Mouse (Mus musculus) heart, adult 2 months (tissue): ENCODE measurements at regions not wholly inside any gene's neighbourhood (a gene's known extent, or its start where the extent isn't known, plus 50 kb on each side); places are given as distances from the start of the nearest gene placed in this dataset.
A peak's percentile ranks its signal among the peaks of the same experiment; 100 is the strongest.

Source experiments
- DNase-seq, 2 experiments: peaks; one replicate each; pipeline ENCODE4 v3.0.0; 2021
- H3K27ac ChIP-seq: fragments of 200-600 bp; 2 replicates; pipeline ENCODE4 v1.8.1; 2022
- H3K27me3 ChIP-seq: fragments of 200-500 bp; 2 replicates; pipeline ENCODE4 v1.6.1; 2012; ENCODE audit warnings: mild to moderate bottlenecking, low read length, inconsistent platforms, mixed read lengths; ENCODE audit not compliant: control insufficient read depth, insufficient read depth
- H3K36me3 ChIP-seq: fragments of 200-500 bp; 2 replicates; pipeline ENCODE4 v1.6.1; 2012; ENCODE audit warnings: low read length, inconsistent platforms; ENCODE audit not compliant: control insufficient read depth, insufficient read depth
- H3K4me1 ChIP-seq: fragments of 200-500 bp; 2 replicates; pipeline ENCODE4 v1.6.1; 2011; ENCODE audit warnings: low read length; ENCODE audit not compliant: control insufficient read depth, insufficient read depth
- H3K4me3 ChIP-seq: fragments of 200-600 bp; 2 replicates; pipeline ENCODE4 v1.8.1; 2022
- H3K79me2 ChIP-seq: fragments of 200-500 bp; replicated peaks from 2 replicates; pipeline ENCODE4 v1.6.1; 2012; ENCODE audit warnings: mild to moderate bottlenecking, inconsistent platforms, low read length, moderate library complexity, mixed read lengths; ENCODE audit not compliant: control insufficient read depth, insufficient read depth
- H3K9ac ChIP-seq: fragments of 200-500 bp; 2 replicates; pipeline ENCODE4 v1.6.1; 2012; ENCODE audit warnings: low read depth, mild to moderate bottlenecking, control low read depth, inconsistent platforms, low read length, mixed read lengths
- CTCF ChIP-seq: fragments of 200-600 bp; IDR thresholded peaks from 2 replicates; pipeline ENCODE4 v1.8.1; 2022; ENCODE audit warnings: antibody characterized with exemption, mild to moderate bottlenecking, moderate library complexity
- EP300 ChIP-seq: fragments of 200-500 bp; IDR thresholded peaks from 2 replicates; pipeline ENCODE4 v1.6.1; 2011; ENCODE audit warnings: low read depth, low read length, control low read depth; ENCODE audit not compliant: insufficient read depth
- POLR2A ChIP-seq: fragments of 200-500 bp; IDR thresholded peaks from 2 replicates; pipeline ENCODE4 v1.6.1; 2011; ENCODE audit warnings: mild to moderate bottlenecking, low read depth, low read length, control low read depth; ENCODE audit not compliant: insufficient read depth
- WGBS: fragments of 180-500 bp; shearing (Covaris S2); methylation state at CpG from one replicate; pipeline ENCODE4 v1.1.7; 2018; 5-methylcytosine and 5-hydroxymethylcytosine counted together
- intact Hi-C: fragments of 180-260 bp; cut with DNase I; formaldehyde crosslinking; loops from one replicate; pipeline ENCODE4 v1.15.1; 2025

- Histone ChIP-seq H3K27me3 (no peaks in the 10 kb centered on the region), H3K9ac (no peak overlapping the region), H3K4me1 (no peaks in the 10 kb centered on the region; the same call in 1 of the 2 replicates), H3K4me3 (no peak overlapping the region), H3K36me3 (no peaks in the 10 kb centered on the region), H3K79me2 (no peaks in the 10 kb centered on the region), H3K27ac (no peak overlapping the region)
- WGBS = 70% methylated on average over 5 of the region's 5 CpGs
- TF ChIP-seq EP300 (no peak), CTCF (no peak), POLR2A (no peak)
- intact Hi-C loops = no loop called here
- no peak for DNase-seq
Observed at GRCm38 (mm10) chr8:127982165-127982564, 376.2 kb upstream of the Nrp1 start.

- Histone ChIP-seq H3K4me3 (no peak overlapping the region), H3K27ac (no peak overlapping the region), H3K4me1 (no peaks in the 10 kb centered on the region), H3K36me3 (no peaks in the 10 kb centered on the region), H3K79me2 (no peaks in the 10 kb centered on the region), H3K27me3 (no peaks in the 10 kb centered on the region), H3K9ac (no peak overlapping the region)
- TF ChIP-seq POLR2A (no peak), EP300 (no peak), CTCF (no peak)
- intact Hi-C loops = no loop called here
- peak in 1 of 2 experiments; percentile 13 for DNase-seq
- WGBS = 77% methylated on average over 6 of the region's 6 CpGs
Observed at GRCm38 (mm10) chr8:127985616-127986015, 372.8 kb upstream of the Nrp1 start.

GRCm38 (mm10) chr8:127988887-127989286, 369.5 kb upstream of the Nrp1 start:
- H3K4me1 ChIP-seq = no peaks in the 10 kb centered on the region
- no peak for DNase-seq
- H3K4me3 ChIP-seq = no peak overlapping the region
- H3K9ac ChIP-seq = no peak overlapping the region
- TF ChIP-seq EP300 (no peak), POLR2A (no peak), CTCF (no peak)
- 96% methylated on average over 1 of the region's 1 CpGs for WGBS
- H3K27me3 ChIP-seq = no peaks in the 10 kb centered on the region
- no peaks in the 10 kb centered on the region for H3K79me2 ChIP-seq
- intact Hi-C loops = no loop called here
- no peak overlapping the region for H3K27ac ChIP-seq
- no peaks in the 10 kb centered on the region for H3K36me3 ChIP-seq

GRCm38 (mm10) chr8:127994898-127995297, 363.5 kb upstream of the Nrp1 start:
- no peak for TF ChIP-seq EP300
- no peak for TF ChIP-seq CTCF
- no peak for TF ChIP-seq POLR2A
- no peak for DNase-seq
- 86% methylated on average over 1 of the region's 1 CpGs for WGBS
- Histone ChIP-seq H3K27me3 (no peaks in the 10 kb centered on the region), H3K9ac (no peak overlapping the region), H3K79me2 (no peaks in the 10 kb centered on the region), H3K4me1 (no peaks in the 10 kb centered on the region; the same call in 1 of the 2 replicates), H3K4me3 (no peak overlapping the region), H3K27ac (no peak overlapping the region), H3K36me3 (no peaks in the 10 kb centered on the region)
- intact Hi-C loops = no loop called here

- DNase-seq = no peak
- TF ChIP-seq CTCF (no peak), POLR2A (no peak), EP300 (no peak)
- no peaks in the 10 kb centered on the region for H3K36me3 ChIP-seq
- no peak overlapping the region for H3K4me3 ChIP-seq
- no peak overlapping the region for H3K9ac ChIP-seq
- 97% methylated on average over 1 of the region's 1 CpGs for WGBS
- intact Hi-C loops = no loop called here
- H3K27me3 ChIP-seq = no peaks in the 10 kb centered on the region
- no peak overlapping the region for H3K27ac ChIP-seq
- H3K79me2 ChIP-seq = no peaks in the 10 kb centered on the region
- no peaks in the 10 kb centered on the region; the same call in 1 of the 2 replicates for H3K4me1 ChIP-seq
Observed at GRCm38 (mm10) chr8:127995490-127995889, 362.9 kb upstream of the Nrp1 start.

GRCm38 (mm10) chr8:128002386-128002785, 356.0 kb upstream of the Nrp1 start:
- TF ChIP-seq CTCF (no peak), EP300 (no peak), POLR2A (no peak)
- H3K4me1 ChIP-seq = no peaks in the 10 kb centered on the region
- H3K27ac ChIP-seq = no peak overlapping the region
- no peaks in the 10 kb centered on the region for H3K79me2 ChIP-seq
- no peaks in the 10 kb centered on the region for H3K27me3 ChIP-seq
- 43% methylated on average over 2 of the region's 2 CpGs for WGBS
- intact Hi-C loops = no loop called here
- no peak overlapping the region for H3K4me3 ChIP-seq
- DNase-seq = no peak
- no peaks in the 10 kb centered on the region for H3K36me3 ChIP-seq
- H3K9ac ChIP-seq = no peak overlapping the region

GRCm38 (mm10) chr8:128002806-128003205, 355.6 kb upstream of the Nrp1 start:
- intact Hi-C loops = no loop called here
- Histone ChIP-seq H3K79me2 (no peaks in the 10 kb centered on the region), H3K4me1 (no peaks in the 10 kb centered on the region), H3K27me3 (no peaks in the 10 kb centered on the region), H3K9ac (no peak overlapping the region), H3K4me3 (no peak overlapping the region), H3K27ac (no peak overlapping the region), H3K36me3 (no peaks in the 10 kb centered on the region)
- 100% methylated on average over 1 of the region's 1 CpGs for WGBS
- DNase-seq = no peak
- no peak for TF ChIP-seq CTCF
- no peak for TF ChIP-seq POLR2A
- no peak for TF ChIP-seq EP300
